8 mouse cellular contexts compared by ENCODE assay signal in genomic region chr13:58358629-58359303, GRCm38 (mm10). TPM values are rescaled to one million over a fixed set of nuclear protein-coding genes. Genes with fewer than 3 reads are reported as not detected.
DNase-seq lines count a peak whose midpoint lies in the region; ATAC-seq and TF ChIP-seq lines count a peak whose summit lies in the region.

Kif27 (minus strand) TSS chr13:58359122.

- H3K36me3 ChIP-seq in hindbrain, embryonic 16.5 days (ENCODE audit: control insufficient read depth, insufficient read depth, low read length): no peaks in the 10 kb centered on the region

- peak within 1 kb of the TSS; percentile 76; the same call in 1 of the 2 replicates for H3K27ac ChIP-seq in gastrocnemius, adult 2 months
- H3K27ac ChIP-seq in hindbrain, embryonic 16.5 days (ENCODE audit: low read depth, low read length): peak within 1 kb of the TSS; percentile 63; the same call in 1 of the 2 replicates
- H3K27ac ChIP-seq in left cerebral cortex, adult 2 months: no peak within 1 kb of the TSS

- no peak for TF ChIP-seq CTCF in gastrocnemius, adult 2 months (IDR thresholded peaks at IDR 0.05)
- no peak for TF ChIP-seq CTCF in left cerebral cortex, adult 2 months (IDR thresholded peaks at IDR 0.05)

- intact Hi-C loops in gastrocnemius, adult 2 months (cut with DNase I): no loop called here
- intact Hi-C loops in left cerebral cortex, adult 2 months (cut with DNase I): no loop called here

- no peaks in the 10 kb centered on the region for H3K4me1 ChIP-seq in hindbrain, embryonic 16.5 days (ENCODE audit: control insufficient read depth, insufficient read depth, low read depth, low read length)

- peak; percentile 99 for ATAC-seq in activated CD4-positive, CD25-positive, alpha-beta regulatory T cell, adult 4 months
- peak; percentile 99 for ATAC-seq in common myeloid progenitor, adult 5-6 weeks (replicated peaks; ENCODE audit: low read depth, poor library complexity, severe bottlenecking)
- ATAC-seq in hindbrain, embryonic 16.5 days: peak; percentile 98
- peak; percentile 100 for ATAC-seq in megakaryocyte, adult 5-6 weeks (ENCODE audit: poor library complexity, severe bottlenecking)

- under 1% methylated on average over 78 of the region's 85 CpGs for WGBS in hindbrain, embryonic 16.5 days

- peak within 1 kb of the TSS; percentile 66 for H3K9ac ChIP-seq in hindbrain, embryonic 16.5 days (ENCODE audit: low read depth, low read length)

- H3K4me3 ChIP-seq in gastrocnemius, adult 2 months: peak within 1 kb of the TSS; percentile 78
- H3K4me3 ChIP-seq in hindbrain, embryonic 16.5 days (ENCODE audit: low read length): peak within 1 kb of the TSS; percentile 51
- H3K4me3 ChIP-seq in left cerebral cortex, adult 2 months: peak within 1 kb of the TSS; percentile 54

- peak; percentile 86 for DNase-seq in gastrocnemius, adult 2 months
- DNase-seq in left cerebral cortex, adult 2 months (ENCODE audit: extremely low spot score in 1 of 2, low spot score in 2 of 2): peak; percentile 53 to 69
- peak; percentile 70 for DNase-seq in right cerebral cortex, adult 18-20 months
- peak; percentile 46 for DNase-seq in urinary bladder, adult 2 months (ENCODE audit: low spot score)

- H3K27me3 ChIP-seq in hindbrain, embryonic 16.5 days (replicated peaks; ENCODE audit: control insufficient read depth, insufficient read depth, low read length): no peaks in the 10 kb centered on the region

- H3K9me3 ChIP-seq in hindbrain, embryonic 16.5 days (ENCODE audit: control insufficient read depth, low read length): no peaks in the 10 kb centered on the region

- peak within 1 kb of the TSS; percentile 93 for H3K4me2 ChIP-seq in hindbrain, embryonic 16.5 days (ENCODE audit: low read length)

RNA-seq across cellular contexts. Expression of gene Kif27, which starts in this region (rescaled TPM):
- polyA plus RNA-seq in activated CD4-positive, CD25-positive, alpha-beta regulatory T cell, adult 4 months (2017; shearing (Covaris generic)): not detected
- total RNA-seq in common myeloid progenitor, adult 5-6 weeks (2017): 0.39 TPM in 1 of 2 replicates, not detected in the other
- under 1 TPM in 1 of 2 experiments, not detected in 1; 0.08 TPM for total RNA-seq in gastrocnemius, adult 2 months (2021)
- polyA plus RNA-seq in hindbrain, embryonic 16.5 days (2015; fragmentation: Nextera tagmentation; extraction: Ambion mirVana): 1.7 and 2.2 TPM in 2 replicates
- total RNA-seq in left cerebral cortex, adult 2 months (2021): 1 to 10 TPM; 2.4 to 3.5 TPM
- not detected in 2 replicates for total RNA-seq in megakaryocyte, adult 5-6 weeks (2015)
- total RNA-seq in megakaryocyte, adult 5-6 weeks (2017): not detected in 2 replicates
- polyA plus RNA-seq in urinary bladder, adult 2 months (2012; rRNA removed): 0.39 and 0.46 TPM in 2 replicates

Comparison
In these comparisons a context has a peak if more than half of its experiments do, and no peak if none do; other contexts are left out.
1. Peak in ATAC-seq in activated CD4-positive, CD25-positive, alpha-beta regulatory T cell, adult 4 months; RNA of the gene not detected or under 1 TPM.
2. Peak in ATAC-seq in common myeloid progenitor, adult 5-6 weeks; RNA of the gene not detected or under 1 TPM.
3. Peak in DNase-seq, H3K4me3 ChIP-seq and H3K27ac ChIP-seq in gastrocnemius, adult 2 months; RNA of the gene not detected or under 1 TPM.
4. Peak in ATAC-seq in megakaryocyte, adult 5-6 weeks; RNA of the gene not detected or under 1 TPM.
5. Peak in DNase-seq in urinary bladder, adult 2 months; RNA of the gene not detected or under 1 TPM.